Mouse (Mus musculus) kidney, embryonic 15.5 days (tissue): Measurements from ENCODE around the gene Lurap1. TPM values are rescaled to one million over a fixed set of nuclear protein-coding genes. Genes with fewer than 3 reads are reported as not detected.

Experiments
- ATAC-seq: fragments of 200-750 bp; cut with Nextera tagmentation; replicated peaks from 2 replicates; pipeline ENCODE4 v1.8.0; 2017; ENCODE audit warnings: moderate TSS enrichment; ENCODE audit not compliant: low FRiP score
- H3K27ac ChIP-seq: fragments of 300-500 bp; sonication (generic); 2 replicates; pipeline ENCODE4 v1.5.1; 2015; ENCODE audit warnings: mild to moderate bottlenecking, inconsistent platforms
- H3K27me3 ChIP-seq: fragments of 300-500 bp; sonication (generic); 2 replicates; pipeline ENCODE4 v1.6.1; 2015; ENCODE audit warnings: inconsistent platforms
- H3K36me3 ChIP-seq: fragments of 300-500 bp; sonication (generic); 2 replicates; pipeline ENCODE4 v1.6.1; 2015; ENCODE audit warnings: inconsistent platforms
- H3K4me1 ChIP-seq: fragments of 300-500 bp; sonication (generic); 2 replicates; pipeline ENCODE4 v1.6.1; 2015; ENCODE audit warnings: inconsistent platforms
- H3K4me2 ChIP-seq: fragments of 300-500 bp; sonication (generic); 2 replicates; pipeline ENCODE4 v1.6.1; 2015; ENCODE audit warnings: moderate library complexity, mild to moderate bottlenecking, inconsistent platforms
- H3K4me3 ChIP-seq: fragments of 300-500 bp; sonication (generic); replicated peaks from 2 replicates; pipeline ENCODE4 v1.5.1; 2015; ENCODE audit warnings: mild to moderate bottlenecking, inconsistent platforms
- H3K9ac ChIP-seq: fragments of 300-500 bp; sonication (generic); 2 replicates; pipeline ENCODE4 v1.6.1; 2015; ENCODE audit warnings: mild to moderate bottlenecking, inconsistent platforms
- H3K9me3 ChIP-seq: fragments of 300-500 bp; sonication (generic); replicated peaks from 2 replicates; pipeline ENCODE4 v1.6.1; 2016; ENCODE audit warnings: inconsistent platforms
- WGBS: fragments of 180-500 bp; shearing (Covaris S2); methylation state at CpG from one replicate; pipeline ENCODE4 v1.1.7; 2015; ENCODE audit warnings: mixed read lengths; 5-methylcytosine and 5-hydroxymethylcytosine counted together
- polyA plus RNA-seq: library from polyadenylated mRNA; unstranded; fragments of >200 nt; fragmentation: Nextera tagmentation; extraction: Ambion mirVana; gene quantifications from 2 replicates; pipeline ENCODE4 v1.2.1, GENCODE M21; 2015

Gene Lurap1
- polyA plus RNA-seq, 1 experiment from 2014 or later = 2.7 TPM

DNA sequence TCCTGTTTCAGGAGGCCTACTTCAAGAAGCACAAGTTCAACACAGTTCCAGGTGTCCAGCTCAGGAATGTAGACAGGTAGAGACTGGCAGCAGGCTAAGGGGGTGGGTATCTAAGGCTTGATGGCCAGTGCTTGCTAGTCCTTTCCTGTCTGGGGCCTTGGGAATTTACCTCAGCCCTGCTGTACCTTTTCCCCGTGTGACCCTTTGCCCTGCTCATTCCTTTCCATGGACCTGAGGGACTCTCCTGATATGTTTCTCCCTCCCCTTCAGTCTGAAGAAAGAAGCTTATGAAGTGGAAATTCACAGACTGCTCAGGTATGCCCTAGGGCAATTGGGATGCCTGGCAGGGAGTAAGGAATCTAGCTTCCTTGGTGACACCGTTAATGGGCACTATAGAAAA, 6.7 kb upstream of the Lurap1 start:
- Histone ChIP-seq H3K4me3 (no peak overlapping the region), H3K9ac (no peak overlapping the region), H3K36me3 (peaks cover 79% of the 10 kb centered on the region), H3K27ac (no peak overlapping the region), H3K9me3 (no peaks in the 10 kb centered on the region), H3K4me1 (peaks cover 16% of the 10 kb centered on the region; the same call in 1 of the 2 replicates), H3K4me2 (no peak overlapping the region), H3K27me3 (no peaks in the 10 kb centered on the region)
- ATAC-seq = no peak
- WGBS = 88% methylated on average over 2 of the region's 2 CpGs

DNA sequence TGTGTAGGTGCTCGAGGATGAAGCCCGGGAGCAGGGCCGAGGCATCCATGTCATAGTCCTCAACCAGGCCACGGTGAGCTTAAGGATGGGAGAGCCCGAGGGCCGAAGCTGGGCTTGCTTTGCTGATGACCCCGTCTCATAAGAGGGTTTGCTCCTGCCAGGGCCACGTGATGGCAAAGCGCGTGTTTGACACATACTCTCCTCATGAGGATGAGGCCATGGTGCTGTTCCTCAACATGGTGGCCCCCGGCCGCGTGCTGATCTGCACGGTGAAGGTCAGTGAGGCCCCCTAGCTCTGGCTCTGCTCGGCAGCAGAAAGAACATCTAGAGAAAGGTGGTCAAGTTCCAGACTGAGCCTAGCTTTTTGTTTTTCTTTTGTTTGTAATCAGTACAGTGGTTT, 1.6 kb upstream of the Lurap1 start:
- H3K4me1 ChIP-seq = peaks cover 17% of the 10 kb centered on the region
- no peaks in the 10 kb centered on the region for H3K27me3 ChIP-seq
- WGBS = 96% methylated on average over 15 of the region's 15 CpGs
- no peak for ATAC-seq
- H3K4me2 ChIP-seq = no peak overlapping the region
- H3K9me3 ChIP-seq = no peaks in the 10 kb centered on the region
- H3K36me3 ChIP-seq = peaks cover 62% of the 10 kb centered on the region
- H3K4me3 ChIP-seq = no peak overlapping the region
- H3K27ac ChIP-seq = no peak overlapping the region
- H3K9ac ChIP-seq = no peak overlapping the region

DNA sequence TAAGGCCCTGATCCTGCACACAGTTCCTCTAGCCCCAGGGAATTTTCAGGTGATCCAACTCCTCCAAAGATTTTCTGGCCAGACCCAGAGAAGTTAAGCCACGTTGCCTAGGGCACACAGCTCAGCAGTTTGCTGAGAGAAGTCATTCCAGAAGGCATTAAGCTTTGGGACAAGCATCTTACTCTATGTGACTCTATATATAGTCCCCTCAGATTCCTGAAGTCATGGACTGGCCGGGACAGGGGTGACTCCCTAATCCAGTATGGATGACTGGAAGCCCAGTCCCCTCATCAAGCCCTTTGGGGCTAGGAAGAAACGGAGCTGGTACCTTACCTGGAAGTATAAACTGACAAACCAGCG, 296 bp downstream of the Lurap1 start:
- H3K9me3 ChIP-seq = no peaks in the 10 kb centered on the region
- H3K27ac ChIP-seq = peak overlapping the region; percentile 82
- no peak; the same call in 1 of the 2 replicates for ATAC-seq
- peaks cover 43% of the 10 kb centered on the region for H3K36me3 ChIP-seq
- WGBS = 12% methylated on average over 4 of the region's 4 CpGs
- H3K4me1 ChIP-seq = peaks cover 17% of the 10 kb centered on the region
- H3K4me3 ChIP-seq = peak overlapping the region; percentile 79
- peak overlapping the region; percentile 72 for H3K4me2 ChIP-seq
- H3K27me3 ChIP-seq = no peaks in the 10 kb centered on the region
- peak overlapping the region; percentile 91 for H3K9ac ChIP-seq

DNA sequence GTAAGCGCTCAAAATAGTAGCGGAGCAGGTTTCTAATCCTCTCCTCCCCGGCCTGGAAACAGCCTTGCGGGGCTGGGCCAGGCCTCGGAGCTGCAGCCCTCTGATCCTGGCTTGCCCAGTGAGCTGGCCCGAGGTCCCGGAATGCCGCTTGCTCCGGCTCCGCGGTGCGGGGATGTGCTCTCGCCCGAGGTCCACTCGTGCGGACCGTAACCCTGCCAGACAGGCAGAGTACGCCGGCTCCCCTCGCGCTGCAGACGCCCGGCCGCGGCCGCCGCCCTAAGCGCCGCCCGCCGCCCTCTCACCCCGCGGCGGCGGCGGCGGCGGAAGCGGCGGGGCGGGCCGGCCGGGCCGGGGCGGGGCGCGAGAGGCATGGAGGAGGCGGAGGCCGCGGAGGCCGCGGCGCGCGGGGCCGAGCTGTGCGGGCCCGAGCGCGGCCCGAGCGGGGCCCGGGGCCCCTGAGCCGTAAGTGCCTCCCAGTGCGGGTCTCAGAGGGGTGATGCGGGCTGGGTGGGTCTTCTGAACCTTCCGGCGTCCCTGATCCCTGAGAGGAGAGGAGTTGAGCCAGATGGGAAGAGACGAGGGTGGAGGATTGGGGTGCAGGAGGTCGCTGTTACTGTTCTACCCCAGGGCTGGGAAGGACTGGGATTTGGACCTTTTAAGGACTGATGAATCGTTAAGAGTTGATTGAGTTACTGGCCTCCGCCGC, 829 bp downstream of the Lurap1 start:
- ATAC-seq = peak; percentile 95
- no peaks in the 10 kb centered on the region for H3K27me3 ChIP-seq
- H3K4me1 ChIP-seq = peaks cover 17% of the 10 kb centered on the region
- H3K27ac ChIP-seq = peak overlapping the region; percentile 93
- H3K4me2 ChIP-seq = peak overlapping the region; percentile 72
- 1% methylated on average over 63 of the region's 73 CpGs for WGBS
- H3K4me3 ChIP-seq = peak overlapping the region; percentile 79
- H3K36me3 ChIP-seq = peaks cover 38% of the 10 kb centered on the region
- peak overlapping the region; percentile 91 for H3K9ac ChIP-seq
- no peaks in the 10 kb centered on the region for H3K9me3 ChIP-seq

DNA sequence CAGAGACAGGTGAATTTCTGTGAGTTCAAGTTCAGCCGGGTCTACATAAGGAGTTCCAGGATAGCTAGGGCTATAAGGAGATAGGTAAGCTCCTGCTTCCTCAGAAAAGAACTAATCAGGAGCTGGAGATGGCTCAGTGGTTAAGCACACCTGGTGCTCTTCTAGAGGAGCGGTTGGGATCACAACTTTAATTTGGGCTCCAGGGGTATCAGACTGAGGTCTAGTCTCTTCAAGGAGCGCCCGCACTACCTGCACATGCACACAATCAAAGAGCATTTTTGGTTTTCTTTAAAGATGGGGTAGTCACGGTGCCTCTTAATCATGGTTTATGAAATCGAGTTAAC, 1.4 kb downstream of the Lurap1 start:
- Histone ChIP-seq H3K4me3 (peak overlapping the region; percentile 79), H3K9ac (peak overlapping the region; percentile 91), H3K9me3 (no peaks in the 10 kb centered on the region), H3K4me2 (peak overlapping the region; percentile 72), H3K4me1 (peaks cover 21% of the 10 kb centered on the region), H3K27ac (peak overlapping the region; percentile 93), H3K27me3 (0 out of 2 replicates have a peak, but pooled peaks cover 3% of the 10 kb centered on the region), H3K36me3 (peaks cover 33% of the 10 kb centered on the region)
- ATAC-seq = peak; percentile 10; the same call in 1 of the 2 replicates
- 21% methylated on average over 6 of the region's 6 CpGs for WGBS

DNA sequence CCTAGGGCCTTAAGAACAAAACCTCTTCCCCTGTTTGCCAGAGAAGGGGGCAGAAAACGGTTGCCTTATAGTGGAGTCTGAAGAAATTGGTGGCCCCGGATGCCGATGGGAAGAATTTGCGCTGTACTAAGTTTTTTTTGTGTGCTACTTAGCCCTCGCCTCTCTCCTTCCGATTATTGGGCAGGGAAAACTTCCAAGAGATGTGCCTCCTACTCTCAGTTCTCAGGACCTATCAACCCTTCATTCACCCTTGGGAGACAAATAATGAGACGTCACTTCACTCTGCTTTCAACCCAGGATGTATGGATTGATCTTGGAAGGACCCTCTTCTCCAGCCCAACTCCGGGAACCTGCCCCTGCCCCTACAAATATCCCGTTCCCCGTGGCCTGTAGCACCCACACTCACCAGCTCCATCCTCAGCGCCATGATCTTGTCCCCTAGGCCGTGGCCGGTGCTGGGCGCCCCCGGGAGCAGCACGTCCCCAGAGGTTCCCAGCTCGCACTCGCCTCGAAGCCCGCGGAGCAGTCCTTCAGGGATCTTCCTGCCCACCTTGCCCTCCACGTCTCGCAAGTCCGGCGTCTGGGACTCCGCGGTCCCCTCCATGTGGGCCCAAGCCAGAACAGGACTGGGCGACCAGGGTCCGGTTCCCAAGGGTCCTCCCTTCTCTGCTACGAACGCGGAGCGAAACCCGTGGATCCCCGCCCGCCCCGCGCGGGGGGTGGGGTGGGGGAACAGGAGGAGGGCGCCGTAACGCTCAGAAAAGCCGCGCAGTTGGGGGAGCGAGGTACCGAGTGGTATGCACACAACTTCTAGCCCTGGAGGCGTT, 7.0 kb downstream of the Lurap1 start:
- Histone ChIP-seq H3K27ac (no peak overlapping the region), H3K4me2 (peak overlapping the region; percentile 97)

DNA sequence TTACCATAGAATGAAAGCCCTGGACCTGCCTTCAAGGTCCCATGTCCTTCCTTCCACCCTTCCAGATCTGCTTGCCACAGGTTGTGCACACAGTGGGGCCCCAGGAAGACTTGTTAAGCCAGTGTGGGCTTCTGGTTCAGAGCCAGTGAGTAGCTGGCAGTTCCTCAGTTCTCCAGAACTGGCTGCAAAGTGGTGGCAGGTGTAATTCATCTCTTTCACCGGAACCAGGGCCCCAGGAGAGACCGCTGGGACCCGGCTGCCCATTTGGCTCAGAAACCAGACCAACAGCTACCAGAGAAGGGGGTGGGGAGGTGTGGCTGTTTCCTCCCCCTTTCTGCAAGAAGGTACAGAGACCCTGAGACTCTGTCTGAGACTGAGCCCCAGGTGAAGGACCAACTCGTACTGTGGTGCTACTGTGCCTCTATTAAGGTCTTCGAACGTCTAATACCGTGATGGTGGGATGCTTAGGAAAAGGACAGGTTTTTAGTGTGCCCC, 7.8 kb downstream of the Lurap1 start:
- H3K36me3 ChIP-seq = no peaks in the 10 kb centered on the region

More for the DNA sequence above, 7.0 kb downstream of the Lurap1 start:
- under 1% methylated on average over 42 of the region's 47 CpGs for WGBS
- no peaks in the 10 kb centered on the region for H3K36me3 ChIP-seq
- H3K9me3 ChIP-seq = no peaks in the 10 kb centered on the region
- peaks cover 28% of the 10 kb centered on the region for H3K4me1 ChIP-seq
- H3K9ac ChIP-seq = peak overlapping the region; percentile 76
- 0 out of 2 replicates have a peak, but pooled peaks cover 3% of the 10 kb centered on the region for H3K27me3 ChIP-seq
- peak; percentile 75 for ATAC-seq
- H3K4me3 ChIP-seq = peak overlapping the region; percentile 78

DNA sequence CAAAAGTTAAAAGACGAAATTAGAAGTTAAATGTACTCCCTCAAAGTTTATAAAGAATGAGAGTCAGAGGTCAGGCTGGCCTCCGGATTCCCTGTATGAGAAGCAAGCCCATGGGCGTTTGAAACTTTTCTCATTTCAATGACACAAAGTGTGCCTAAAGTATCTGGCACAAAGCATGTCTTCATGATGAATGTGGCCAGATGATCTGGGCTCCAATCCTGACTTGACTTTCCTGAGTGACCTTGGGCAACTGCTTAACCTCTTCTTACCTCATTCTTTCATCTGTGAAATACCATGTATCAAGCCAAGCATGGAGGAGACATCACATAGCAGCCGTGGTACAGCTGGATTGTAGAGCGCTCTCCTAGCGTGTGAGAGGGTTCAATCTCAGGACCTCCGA, 8.9 kb downstream of the Lurap1 start:
- no peak overlapping the region for H3K9ac ChIP-seq

More for the DNA sequence above, 7.8 kb downstream of the Lurap1 start:
- no peak overlapping the region for H3K27ac ChIP-seq
- H3K27me3 ChIP-seq = 0 out of 2 replicates have a peak, but pooled peaks cover 3% of the 10 kb centered on the region
- no peaks in the 10 kb centered on the region for H3K9me3 ChIP-seq
- peak overlapping the region; percentile 78 for H3K4me3 ChIP-seq
- WGBS = 5% methylated on average over 7 of the region's 7 CpGs
- peak overlapping the region; percentile 97 for H3K4me2 ChIP-seq
- H3K9ac ChIP-seq = peak overlapping the region; percentile 76; the same call in 1 of the 2 replicates
- ATAC-seq = peak; percentile 24; the same call in 1 of the 2 replicates
- peaks cover 28% of the 10 kb centered on the region for H3K4me1 ChIP-seq

DNA sequence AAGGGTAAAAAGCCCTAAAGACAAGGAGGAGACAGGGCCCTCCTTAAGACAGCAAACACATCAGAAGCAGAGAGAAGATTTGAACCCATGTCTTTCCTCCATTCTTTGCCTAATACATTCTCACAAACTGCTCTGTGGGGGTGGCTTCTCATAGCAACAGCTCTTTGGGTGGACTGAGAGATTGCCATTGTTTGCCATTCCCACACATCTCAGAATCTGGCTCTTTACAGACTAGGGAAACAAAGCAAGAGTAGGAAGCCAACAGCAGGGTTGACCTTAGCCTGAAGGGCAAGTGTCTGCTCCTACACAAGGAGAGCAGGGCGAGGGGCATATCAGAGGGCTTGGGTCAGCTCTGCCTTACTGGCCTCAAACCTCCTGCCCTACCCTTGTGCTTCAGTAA, 9.4 kb downstream of the Lurap1 start:
- H3K4me2 ChIP-seq = no peak overlapping the region
- H3K9me3 ChIP-seq = no peaks in the 10 kb centered on the region
- WGBS = 79% methylated on average over 1 of the region's 1 CpGs
- peaks cover 28% of the 10 kb centered on the region for H3K4me1 ChIP-seq
- H3K9ac ChIP-seq = no peak overlapping the region
- no peak overlapping the region for H3K4me3 ChIP-seq
- ATAC-seq = no peak
- H3K27me3 ChIP-seq = 0 out of 2 replicates have a peak, but pooled peaks cover 3% of the 10 kb centered on the region
- no peak overlapping the region for H3K27ac ChIP-seq
- H3K36me3 ChIP-seq = no peaks in the 10 kb centered on the region

More for the DNA sequence above, 8.9 kb downstream of the Lurap1 start:
- H3K27ac ChIP-seq = no peak overlapping the region
- H3K9me3 ChIP-seq = no peaks in the 10 kb centered on the region
- peaks cover 28% of the 10 kb centered on the region for H3K4me1 ChIP-seq
- H3K27me3 ChIP-seq = 0 out of 2 replicates have a peak, but pooled peaks cover 3% of the 10 kb centered on the region
- no peaks in the 10 kb centered on the region for H3K36me3 ChIP-seq
- H3K4me2 ChIP-seq = no peak overlapping the region
- H3K4me3 ChIP-seq = no peak overlapping the region
- ATAC-seq = no peak
- 68% methylated on average over 7 of the region's 7 CpGs for WGBS

DNA sequence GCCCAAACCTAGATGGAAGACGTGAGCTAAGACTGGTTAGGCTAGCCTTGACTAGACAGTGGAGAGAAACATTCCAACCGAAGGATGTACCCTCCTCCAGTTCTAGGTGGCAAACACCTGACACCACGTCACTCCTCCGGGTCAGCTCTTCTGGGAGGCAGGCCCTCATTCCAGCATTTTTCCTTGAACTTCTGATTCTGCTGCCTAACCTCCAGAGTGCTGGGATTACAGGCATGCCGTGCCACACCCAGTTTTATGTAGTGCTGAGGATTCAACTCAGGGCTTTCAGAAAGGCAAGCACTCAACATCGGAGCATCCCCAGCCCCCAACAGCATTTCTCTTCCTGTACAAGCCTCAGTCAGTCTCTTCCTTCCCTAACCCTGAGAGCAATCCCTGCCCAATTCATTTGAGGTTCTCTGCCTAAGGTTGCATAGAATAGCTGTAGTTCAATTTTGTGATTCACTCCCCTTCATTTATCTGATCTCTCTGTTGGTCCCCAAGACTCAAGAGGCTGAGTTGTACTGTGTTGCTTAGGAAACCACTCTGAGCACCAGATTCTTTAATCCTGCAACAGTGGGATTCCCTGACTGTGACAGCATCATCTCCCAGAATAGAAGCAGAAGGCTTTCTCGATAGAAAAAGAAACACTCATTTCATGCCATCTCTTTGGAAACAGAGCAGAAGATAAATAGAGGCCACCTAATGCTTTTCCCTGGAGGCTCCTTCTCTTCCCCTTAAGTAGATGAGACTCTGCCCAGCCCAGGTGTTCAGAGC, 10.2 kb downstream of the Lurap1 start:
- no peak for ATAC-seq
- no peak overlapping the region for H3K4me3 ChIP-seq
- no peaks in the 10 kb centered on the region for H3K9me3 ChIP-seq
- H3K4me1 ChIP-seq = peaks cover 28% of the 10 kb centered on the region
- H3K9ac ChIP-seq = no peak overlapping the region
- no peak overlapping the region for H3K27ac ChIP-seq
- no peak overlapping the region for H3K4me2 ChIP-seq
- WGBS = 69% methylated on average over 7 of the region's 7 CpGs
- H3K27me3 ChIP-seq = 0 out of 2 replicates have a peak, but pooled peaks cover 3% of the 10 kb centered on the region
- H3K36me3 ChIP-seq = no peaks in the 10 kb centered on the region; the same call in 1 of the 2 replicates

DNA sequence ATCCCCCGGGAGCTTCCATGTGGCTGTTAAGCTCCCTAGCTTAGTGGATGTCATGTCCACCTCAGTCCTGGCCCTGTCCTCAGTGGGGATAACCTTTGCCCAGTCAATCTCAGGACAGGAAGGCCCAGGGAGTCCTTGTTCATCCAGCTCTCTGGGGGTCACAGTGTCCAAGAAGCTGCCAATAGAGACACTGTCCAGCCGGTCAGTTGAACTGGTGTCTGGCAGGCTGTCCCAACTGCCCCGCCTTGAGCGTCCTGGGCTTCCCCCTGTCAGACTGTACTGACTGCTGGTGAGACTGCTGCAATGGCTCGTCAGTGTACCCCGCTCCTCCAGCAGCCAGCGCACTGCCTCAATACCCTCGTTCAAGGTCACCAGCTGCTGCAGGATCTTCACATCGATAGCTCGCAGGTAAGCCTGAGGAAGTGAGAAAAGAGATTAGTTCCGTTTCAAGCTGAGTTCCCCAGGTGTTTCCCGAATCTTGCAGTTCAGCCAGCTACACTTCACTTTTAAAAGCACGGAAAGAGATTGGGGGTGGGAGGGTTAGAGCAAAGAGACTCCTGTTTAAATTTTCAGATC, 13.6 kb downstream of the Lurap1 start:
- Histone ChIP-seq H3K27me3 (no peaks in the 10 kb centered on the region), H3K36me3 (no peaks in the 10 kb centered on the region; the same call in 1 of the 2 replicates), H3K4me3 (no peak overlapping the region), H3K4me2 (no peak overlapping the region), H3K9me3 (no peaks in the 10 kb centered on the region), H3K9ac (no peak overlapping the region), H3K27ac (no peak overlapping the region), H3K4me1 (peaks cover 7% of the 10 kb centered on the region; the same call in 1 of the 2 replicates)
- 60% methylated on average over 13 of the region's 13 CpGs for WGBS
- ATAC-seq = no peak
